ENCODE assay signal across 11 mouse cellular contexts in genomic region chr2:170550240-170550639, GRCm38 (mm10). TPM values are rescaled to one million over a fixed set of nuclear protein-coding genes. Genes with fewer than 3 reads are reported as not detected.
DNase-seq lines count a peak whose midpoint lies in the region; ATAC-seq lines count a peak whose summit lies in the region.
"Had no signal": no experiment of that assay in that cellular context is flagged by ENCODE, and none has a peak within 500 bp of the region (broad histone marks: within the 10 kb centered on the region; RNA-seq: fewer than 3 reads in every experiment).

No protein-coding gene starts in this region.

- no peaks in the 10 kb centered on the region for H3K36me3 ChIP-seq in heart, embryonic 16.5 days (ENCODE audit: control insufficient read depth, insufficient read depth)
- no peaks in the 10 kb centered on the region for H3K36me3 ChIP-seq in liver, embryonic 11.5 days (ENCODE audit: control insufficient read depth, insufficient read depth, low read length)
- H3K36me3 ChIP-seq in embryonic facial prominence, embryonic 15.5 days, result no peaks in the 10 kb centered on the region
- H3K36me3 ChIP-seq in midbrain, embryonic 15.5 days (replicated peaks), result no peaks in the 10 kb centered on the region
- H3K36me3 ChIP-seq in liver, embryonic 12.5 days, result no peaks in the 10 kb centered on the region

- H3K27me3 ChIP-seq in heart, embryonic 16.5 days (ENCODE audit: control insufficient read depth, insufficient read depth, low read length), result no peaks in the 10 kb centered on the region
- H3K27me3 ChIP-seq in liver, embryonic 11.5 days (replicated peaks; ENCODE audit: control insufficient read depth, insufficient read depth, low read length), result no peaks in the 10 kb centered on the region
- H3K27me3 ChIP-seq in embryonic facial prominence, embryonic 15.5 days, result no peaks in the 10 kb centered on the region
- no peaks in the 10 kb centered on the region for H3K27me3 ChIP-seq in midbrain, embryonic 15.5 days (replicated peaks)
- no peaks in the 10 kb centered on the region for H3K27me3 ChIP-seq in liver, embryonic 12.5 days (replicated peaks)

- 15% methylated on average over 5 of the region's 5 CpGs for WGBS in heart, embryonic 16.5 days
- 33% methylated on average over 5 of the region's 5 CpGs for WGBS in liver, embryonic 11.5 days
- WGBS in embryonic facial prominence, embryonic 15.5 days, result 5% methylated on average over 5 of the region's 5 CpGs
- 31% methylated on average over 5 of the region's 5 CpGs for WGBS in midbrain, embryonic 15.5 days
- WGBS in liver, embryonic 12.5 days (ENCODE audit: insufficient replicate concordance), result 27% methylated on average over 5 of the region's 5 CpGs

- DNase-seq in heart, adult 8-10 months (ENCODE audit: low spot score), result no peak
- peak; percentile 19 for DNase-seq in liver
- DNase-seq in liver, embryonic 11.5 days (ENCODE audit: low spot score), result no peak
- DNase-seq in natural killer cell, adult 2 months (ENCODE audit: low spot score in 2 of 2), result no peak
- DNase-seq: adrenal gland, adult 2 months; lung, postnatal 10 days had no signal

- H3K4me1 ChIP-seq in heart, embryonic 16.5 days (ENCODE audit: control insufficient read depth, insufficient read depth, low read length), result peaks cover 4% of the 10 kb centered on the region
- no peaks in the 10 kb centered on the region for H3K4me1 ChIP-seq in liver, embryonic 11.5 days (replicated peaks; ENCODE audit: control insufficient read depth, insufficient read depth, low read length)
- H3K4me1 ChIP-seq in embryonic facial prominence, embryonic 15.5 days, result peaks cover 30% of the 10 kb centered on the region
- H3K4me1 ChIP-seq in midbrain, embryonic 15.5 days, result peaks cover 8% of the 10 kb centered on the region
- H3K4me1 ChIP-seq in liver, embryonic 12.5 days, result no peaks in the 10 kb centered on the region

- ATAC-seq in heart, embryonic 16.5 days (replicated peaks; ENCODE audit: extremely low read depth, insufficient read depth, low FRiP score), result peak; percentile 55
- no peak for ATAC-seq in liver, embryonic 11.5 days (replicated peaks; ENCODE audit: low FRiP score)
- no peak for ATAC-seq in embryonic facial prominence, embryonic 15.5 days (ENCODE audit: insufficient number of reproducible peaks, low FRiP score, low TSS enrichment, low read depth)
- 0 out of 2 replicates have a peak, but pooled peaks have one; percentile 39 for ATAC-seq in midbrain, embryonic 15.5 days (replicated peaks)
- ATAC-seq in liver, embryonic 12.5 days, result no peak

- no peak overlapping the region for H3K4me2 ChIP-seq in heart, embryonic 16.5 days (ENCODE audit: low read depth, low read length)
- no peak overlapping the region for H3K4me2 ChIP-seq in liver, embryonic 11.5 days
- no peak overlapping the region for H3K4me2 ChIP-seq in embryonic facial prominence, embryonic 15.5 days (replicated peaks)
- no peak overlapping the region for H3K4me2 ChIP-seq in midbrain, embryonic 15.5 days
- H3K4me2 ChIP-seq in liver, embryonic 12.5 days, result no peak overlapping the region

- H3K9ac ChIP-seq in heart, embryonic 16.5 days (ENCODE audit: low read length), result no peak overlapping the region
- H3K9ac ChIP-seq in liver, embryonic 11.5 days (ENCODE audit: low read depth, low read length), result no peak overlapping the region
- no peak overlapping the region for H3K9ac ChIP-seq in embryonic facial prominence, embryonic 15.5 days
- H3K9ac ChIP-seq in midbrain, embryonic 15.5 days, result no peak overlapping the region
- H3K9ac ChIP-seq in liver, embryonic 12.5 days, result no peak overlapping the region

- no peak overlapping the region for H3K27ac ChIP-seq in heart, embryonic 16.5 days (ENCODE audit: low read length)
- no peak overlapping the region for H3K27ac ChIP-seq in liver, embryonic 11.5 days (ENCODE audit: low read depth, low read length)
- peak overlapping the region; percentile 75 for H3K27ac ChIP-seq in embryonic facial prominence, embryonic 15.5 days (replicated peaks)
- H3K27ac ChIP-seq in midbrain, embryonic 15.5 days, result peak overlapping the region; percentile 45; the same call in 1 of the 2 replicates
- no peak overlapping the region for H3K27ac ChIP-seq in liver, embryonic 12.5 days

- H3K9me3 ChIP-seq in heart, embryonic 16.5 days (replicated peaks; ENCODE audit: control insufficient read depth, low read length), result no peaks in the 10 kb centered on the region
- no peaks in the 10 kb centered on the region for H3K9me3 ChIP-seq in liver, embryonic 11.5 days (ENCODE audit: control insufficient read depth, low read length)
- H3K9me3 ChIP-seq in embryonic facial prominence, embryonic 15.5 days (replicated peaks), result no peaks in the 10 kb centered on the region
- H3K9me3 ChIP-seq in midbrain, embryonic 15.5 days, result no peaks in the 10 kb centered on the region
- H3K9me3 ChIP-seq in liver, embryonic 12.5 days (replicated peaks), result no peaks in the 10 kb centered on the region

- no peak overlapping the region for H3K4me3 ChIP-seq in heart, embryonic 16.5 days (ENCODE audit: low read length)
- no peak overlapping the region for H3K4me3 ChIP-seq in liver, embryonic 11.5 days (ENCODE audit: low read depth, low read length)
- H3K4me3 ChIP-seq in embryonic facial prominence, embryonic 15.5 days (replicated peaks), result no peak overlapping the region
- H3K4me3 ChIP-seq in midbrain, embryonic 15.5 days, result no peak overlapping the region
- H3K4me3 ChIP-seq in liver, embryonic 12.5 days, result no peak overlapping the region

RNA-seq across cellular contexts. Expression of gene 4930470P17Rik, which starts 51.6 kb away (rescaled TPM):
- polyA plus RNA-seq in heart, embryonic 16.5 days (2015; fragmentation: Nextera tagmentation; extraction: Ambion mirVana), result not detected in 2 replicates
- not detected for total RNA-seq in heart, adult 8-10 months (2022)
- polyA plus RNA-seq in liver, embryonic 11.5 days (2014; fragmentation: Nextera tagmentation; extraction: Ambion mirVana), result not detected in 2 replicates
- not detected in 2 replicates for polyA plus RNA-seq in embryonic facial prominence, embryonic 15.5 days (2015; fragmentation: Nextera tagmentation; extraction: Ambion mirVana)
- not detected in 2 replicates for polyA plus RNA-seq in midbrain, embryonic 15.5 days (2015; fragmentation: Nextera tagmentation; extraction: Ambion mirVana)
- not detected in 2 replicates for polyA plus RNA-seq in liver, embryonic 12.5 days (2016; fragmentation: Nextera tagmentation; extraction: Ambion mirVana)
- total RNA-seq: adrenal gland, adult 2 months; hematopoietic stem cell, adult 5-6 weeks had no signal
- polyA plus RNA-seq: adrenal gland, adult 2 months had no signal

RNA-seq across cellular contexts. Expression of gene Cyp24a1, which starts 53.3 kb away (rescaled TPM):
- polyA plus RNA-seq in heart, embryonic 16.5 days (2015; fragmentation: Nextera tagmentation; extraction: Ambion mirVana), result 0.04 TPM in 1 of 2 replicates, not detected in the other
- not detected for total RNA-seq in heart, adult 8-10 months (2022)
- not detected in 2 replicates for polyA plus RNA-seq in liver, embryonic 11.5 days (2014; fragmentation: Nextera tagmentation; extraction: Ambion mirVana)
- 0.09 and 0.17 TPM in 2 replicates for polyA plus RNA-seq in embryonic facial prominence, embryonic 15.5 days (2015; fragmentation: Nextera tagmentation; extraction: Ambion mirVana)
- polyA plus RNA-seq in midbrain, embryonic 15.5 days (2015; fragmentation: Nextera tagmentation; extraction: Ambion mirVana), result 0.09 and 0.14 TPM in 2 replicates
- polyA plus RNA-seq in liver, embryonic 12.5 days (2016; fragmentation: Nextera tagmentation; extraction: Ambion mirVana), result not detected in 2 replicates
- total RNA-seq: adrenal gland, adult 2 months; hematopoietic stem cell, adult 5-6 weeks had no signal

RNA-seq across cellular contexts. Expression of gene Pfdn4, which starts 54.0 kb away (rescaled TPM):
- 31.3 and 43.5 TPM in 2 replicates for polyA plus RNA-seq in heart, embryonic 16.5 days (2015; fragmentation: Nextera tagmentation; extraction: Ambion mirVana)
- 10 to 100 TPM in 2 of 4 experiments, 1 to 10 TPM in 2; 9.4 to 12.6 (median 10.9) TPM for total RNA-seq in heart, adult 8-10 months (2022)
- polyA plus RNA-seq in liver, embryonic 11.5 days (2014; fragmentation: Nextera tagmentation; extraction: Ambion mirVana), result 85.7 and 101 TPM in 2 replicates
- 71.4 and 72.6 TPM in 2 replicates for polyA plus RNA-seq in embryonic facial prominence, embryonic 15.5 days (2015; fragmentation: Nextera tagmentation; extraction: Ambion mirVana)
- 103 and 110 TPM in 2 replicates for polyA plus RNA-seq in midbrain, embryonic 15.5 days (2015; fragmentation: Nextera tagmentation; extraction: Ambion mirVana)
- 58.5 and 63.7 TPM in 2 replicates for polyA plus RNA-seq in liver, embryonic 12.5 days (2016; fragmentation: Nextera tagmentation; extraction: Ambion mirVana)

Comparison
In these comparisons a context has a peak if more than half of its experiments do, and no peak if none do; other contexts are left out.
1. ATAC-seq: peak in heart, embryonic 16.5 days (single experiment) and midbrain, embryonic 15.5 days (single experiment); none in liver, embryonic 11.5 days (single experiment), embryonic facial prominence, embryonic 15.5 days (single experiment) and liver, embryonic 12.5 days (single experiment).
2. H3K27ac ChIP-seq: peak in embryonic facial prominence, embryonic 15.5 days (single experiment) and midbrain, embryonic 15.5 days (single experiment); none in heart, embryonic 16.5 days (single experiment), liver, embryonic 11.5 days (single experiment) and liver, embryonic 12.5 days (single experiment).